Mouse (Mus musculus): ENCODE measurements around the gene Grm8.

Gene Grm8

DNA sequence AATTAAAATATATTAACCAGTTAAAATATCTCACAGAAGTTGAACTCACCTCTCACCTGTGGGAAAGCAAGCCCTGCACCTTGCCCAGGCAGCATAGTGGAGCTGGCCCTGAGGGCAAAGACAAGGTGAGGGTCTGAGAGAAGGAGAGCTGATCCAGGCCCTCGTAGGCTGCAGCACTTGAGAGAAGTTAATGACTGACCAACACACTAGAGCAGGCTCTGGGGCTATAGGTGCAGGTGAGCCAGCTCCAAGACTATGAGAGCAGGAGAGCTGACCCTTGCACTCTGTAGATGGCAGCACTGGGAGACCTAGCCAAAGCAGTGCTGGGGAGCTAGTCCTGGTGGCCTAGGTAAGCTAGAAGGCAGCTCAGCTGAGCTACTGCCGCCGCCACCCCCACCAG lies 499.1 kb downstream of the Grm8 start:
- DNase-seq (ENCODE audit: low spot score in 2 of 2): no peak

DNA sequence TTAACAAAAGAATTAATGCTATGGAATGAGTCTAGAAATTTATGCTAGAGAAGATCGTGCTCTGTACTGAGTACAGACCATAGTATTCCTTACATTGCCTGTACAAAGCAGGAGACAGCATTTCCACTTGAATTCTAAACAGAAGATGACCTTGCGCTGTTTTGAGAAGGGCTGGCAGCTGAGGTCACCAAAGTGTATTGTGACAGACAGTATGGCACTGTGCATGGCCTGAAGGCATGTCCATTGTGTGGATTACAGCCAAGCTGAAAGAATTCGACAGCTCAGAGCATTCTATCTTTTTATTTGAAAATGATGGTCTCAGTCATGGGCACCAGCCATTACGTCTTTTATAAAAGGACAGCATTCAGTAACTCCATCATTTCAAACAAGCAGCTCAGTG lies 517.5 kb downstream of the Grm8 start:
- no peak for DNase-seq (ENCODE audit: low spot score in 2 of 2)

DNA sequence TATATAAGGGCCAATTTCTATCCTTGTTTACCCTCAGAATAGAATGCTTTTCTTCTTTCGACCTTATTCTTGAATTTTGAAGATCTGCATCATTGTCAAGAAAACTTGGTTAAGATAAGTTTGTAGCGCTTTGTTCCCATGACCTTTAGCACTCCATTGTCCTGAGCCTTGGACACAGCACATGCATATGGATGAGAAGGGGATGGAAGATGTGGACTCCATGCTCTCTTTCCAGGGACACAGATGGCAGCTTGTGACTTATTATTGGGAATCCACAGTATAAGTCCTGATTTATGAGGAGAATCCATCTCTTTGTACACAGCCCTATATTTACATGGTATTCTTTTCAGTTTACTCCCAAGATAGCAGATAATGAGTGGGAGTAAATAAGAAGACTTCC lies 554.5 kb downstream of the Grm8 start:
- no peak for DNase-seq (ENCODE audit: low spot score in 2 of 2)

DNA sequence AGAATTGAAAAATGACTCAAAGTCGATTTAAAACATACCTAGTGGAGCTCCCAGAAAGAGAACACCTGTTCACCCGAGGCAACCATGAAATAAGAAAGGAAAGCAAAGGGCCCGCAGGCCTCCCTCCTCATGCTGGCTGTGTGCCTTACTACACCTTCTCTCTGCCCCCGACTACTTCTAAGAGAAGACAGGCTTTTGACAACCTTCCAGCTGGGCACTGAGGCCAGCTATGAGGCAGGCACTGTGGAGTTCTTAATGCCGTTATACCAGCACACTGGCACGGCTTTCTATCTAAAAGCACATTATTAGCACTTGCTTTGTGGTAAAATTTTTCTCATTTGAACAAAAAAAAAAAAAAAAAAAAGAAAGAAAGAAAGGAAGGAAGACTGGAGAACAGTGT lies 589.5 kb downstream of the Grm8 start:
- no peak for DNase-seq (ENCODE audit: low spot score in 2 of 2)

DNA sequence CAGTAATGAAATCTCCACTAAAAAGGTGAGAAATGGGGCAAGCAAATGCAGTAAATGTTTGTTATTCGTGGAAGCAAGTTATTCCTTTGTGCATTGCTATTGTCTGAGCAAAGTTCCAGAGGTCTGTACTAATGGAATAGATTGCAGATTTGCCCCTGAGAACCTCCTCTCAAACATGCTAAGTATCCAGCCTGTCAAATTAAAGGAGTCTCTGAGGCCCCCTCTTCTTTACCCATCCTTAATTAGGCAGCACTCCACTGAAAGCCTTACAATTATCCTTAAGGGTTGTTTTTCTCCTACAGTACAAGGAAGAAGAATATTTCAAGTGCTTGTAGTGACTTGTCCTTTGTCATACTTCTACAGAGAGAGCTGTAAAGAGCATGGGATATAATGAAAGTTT lies 617.4 kb downstream of the Grm8 start:
- no peak for DNase-seq (ENCODE audit: low spot score in 2 of 2)

DNA sequence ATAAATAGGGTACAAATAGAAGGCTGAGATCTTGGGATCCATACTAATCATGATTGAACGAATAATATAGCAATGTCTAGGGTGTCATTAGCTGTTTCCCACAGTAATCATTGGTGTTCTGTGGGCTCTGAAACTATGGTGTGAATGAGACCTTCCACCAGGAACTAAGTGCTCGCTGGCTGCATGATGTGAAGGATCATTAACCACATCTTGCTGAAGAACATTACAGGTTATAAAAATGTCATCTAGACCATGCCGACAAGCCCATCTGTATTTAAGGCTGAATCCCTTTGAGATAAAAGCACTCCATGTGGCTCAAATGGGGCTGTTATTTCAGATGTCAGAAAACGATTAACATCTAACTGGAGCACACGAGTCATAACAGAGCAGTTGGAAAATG lies 674.0 kb downstream of the Grm8 start:
- no peak for DNase-seq (ENCODE audit: low spot score in 2 of 2)

DNA sequence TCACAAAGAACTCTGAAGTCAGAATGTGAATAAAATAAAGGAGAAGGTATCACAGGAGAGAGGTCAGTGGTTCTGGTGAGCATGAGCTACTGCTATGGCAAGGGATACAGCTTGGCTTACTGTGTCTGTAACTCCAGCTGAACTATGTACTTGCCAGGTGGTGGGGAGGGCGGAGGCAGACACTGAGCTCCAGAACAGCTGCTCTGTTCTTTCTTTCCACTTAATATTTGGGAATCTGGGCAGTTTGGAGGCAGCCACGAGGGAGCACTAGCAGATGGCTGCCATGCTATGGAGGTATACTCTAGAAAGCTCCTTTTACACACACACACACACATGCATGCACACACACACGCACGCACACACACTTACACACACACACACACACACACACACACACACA lies 726.5 kb downstream of the Grm8 start:
- peak in 1 of 2 experiments; percentile 28 for DNase-seq (ENCODE audit: low spot score in 2 of 2)

DNA sequence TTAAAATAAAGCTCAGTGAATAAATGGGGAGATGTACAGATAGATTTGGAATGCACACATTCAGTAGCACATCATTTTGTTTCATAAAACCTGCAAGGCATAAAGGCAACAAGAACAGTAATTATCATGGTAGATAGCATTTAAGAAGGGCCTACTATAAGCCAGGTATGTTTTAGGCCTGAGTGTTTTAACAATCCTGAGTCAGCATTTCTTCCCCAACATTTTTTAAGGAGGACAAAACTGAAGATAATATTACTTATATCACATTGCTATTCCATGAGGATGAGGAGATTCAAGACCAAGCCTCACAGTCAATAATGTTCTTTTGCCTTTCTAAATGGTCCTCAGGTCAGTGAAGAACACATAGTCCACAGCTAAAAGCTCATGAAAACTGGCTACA lies 762.6 kb downstream of the Grm8 start:
- no peak for DNase-seq (ENCODE audit: low spot score in 2 of 2)

DNA sequence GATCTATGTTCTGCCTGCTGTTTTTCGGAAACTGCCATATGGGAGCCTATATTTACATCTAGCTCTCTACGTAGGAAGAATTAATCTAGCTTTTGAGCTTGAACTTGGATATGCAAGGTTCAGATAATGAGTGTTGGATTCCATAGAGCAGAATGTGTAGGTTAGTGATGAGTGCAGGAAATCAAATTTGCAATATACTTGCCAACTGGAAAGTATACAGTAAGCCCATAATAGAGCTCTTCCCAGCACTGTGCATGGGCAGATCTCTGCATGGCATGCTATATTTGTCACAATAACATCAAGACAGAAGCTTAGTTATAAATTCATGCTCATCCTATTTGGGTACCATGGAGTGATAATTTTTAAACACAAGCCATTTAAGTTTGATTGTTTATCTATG lies 763.9 kb downstream of the Grm8 start:
- peak; percentile 2 to 3 for DNase-seq (ENCODE audit: low spot score in 2 of 2)

DNA sequence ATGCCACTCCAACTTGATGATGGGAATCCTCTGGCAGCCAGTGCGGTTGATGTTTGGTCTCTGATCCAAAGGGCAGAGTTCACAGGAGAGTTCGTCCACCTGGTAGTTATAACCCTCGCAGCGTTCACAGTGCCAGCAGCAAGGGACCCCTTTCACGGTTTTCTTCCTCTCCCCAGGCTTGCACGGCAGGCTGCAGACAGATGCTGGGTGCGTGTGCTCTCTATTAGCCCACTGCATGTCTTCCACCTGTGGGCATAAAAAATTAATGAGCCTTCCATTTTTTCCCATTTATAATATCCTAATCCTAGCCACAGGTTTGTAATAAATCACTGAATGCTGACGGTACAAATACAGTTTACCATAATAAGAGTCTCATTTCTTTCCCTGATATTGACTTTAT lies 771.2 kb downstream of the Grm8 start:
- DNase-seq (ENCODE audit: low spot score in 2 of 2): no peak

DNA sequence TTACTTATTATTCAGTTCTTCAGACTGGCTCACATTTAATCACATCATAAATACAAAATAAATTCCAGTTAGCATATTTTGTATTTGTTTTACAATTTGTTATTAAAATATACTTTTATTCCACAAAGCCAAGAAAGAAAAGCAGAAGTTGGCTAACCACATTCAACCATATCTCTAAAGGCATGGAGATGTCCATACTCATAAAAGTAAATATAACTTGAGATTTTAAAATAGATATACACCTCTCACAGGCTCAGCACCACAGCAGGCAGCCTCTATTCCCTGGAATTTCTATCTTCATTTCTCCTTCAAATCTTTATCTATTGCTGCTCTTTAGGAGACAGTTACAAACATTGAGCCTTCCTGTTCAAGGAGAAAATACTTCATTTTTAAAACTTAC lies 774.5 kb downstream of the Grm8 start:
- DNase-seq (ENCODE audit: low spot score in 2 of 2): no peak

DNA sequence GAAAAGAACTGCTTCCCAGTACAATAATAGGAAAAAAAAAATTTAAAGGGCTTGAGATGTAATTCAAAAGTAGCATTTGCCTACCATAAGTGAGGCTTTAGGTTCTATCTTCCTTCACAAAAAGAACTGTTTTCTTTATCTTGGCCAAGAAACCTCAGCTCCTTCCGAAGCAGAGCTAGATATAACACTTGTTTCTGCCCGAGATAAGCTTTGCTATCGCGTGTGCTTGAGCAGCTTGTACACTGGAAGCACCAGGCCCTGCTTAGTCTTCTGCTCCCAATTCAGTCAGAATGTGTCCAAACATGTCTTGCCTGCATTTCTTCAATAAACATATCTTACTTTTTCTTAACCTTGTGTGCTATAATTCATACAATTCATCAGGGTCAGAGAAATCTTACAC lies 783.8 kb downstream of the Grm8 start:
- no peak for DNase-seq (ENCODE audit: low spot score in 2 of 2)

DNA sequence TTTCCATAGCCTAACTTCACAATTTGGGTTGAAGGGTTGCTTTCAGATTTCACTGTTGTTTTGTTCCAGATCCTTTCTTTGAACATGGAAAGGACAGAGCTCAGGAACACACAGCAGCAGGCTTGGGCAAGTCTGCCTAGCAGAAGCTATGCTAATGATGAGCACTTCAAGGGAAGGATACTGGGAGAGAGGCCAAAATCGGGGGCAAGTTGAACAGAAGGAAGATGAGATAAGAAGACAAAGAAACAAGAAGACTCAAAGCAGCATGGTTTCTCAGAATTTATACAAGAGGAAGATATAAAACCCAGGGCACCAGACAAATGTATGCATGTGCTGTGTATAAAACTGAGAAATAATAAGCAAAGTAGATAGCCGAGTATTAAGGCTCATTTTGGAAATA lies 786.7 kb downstream of the Grm8 start:
- DNase-seq (ENCODE audit: low spot score in 2 of 2): peak in 1 of 2 experiments; percentile 19

DNA sequence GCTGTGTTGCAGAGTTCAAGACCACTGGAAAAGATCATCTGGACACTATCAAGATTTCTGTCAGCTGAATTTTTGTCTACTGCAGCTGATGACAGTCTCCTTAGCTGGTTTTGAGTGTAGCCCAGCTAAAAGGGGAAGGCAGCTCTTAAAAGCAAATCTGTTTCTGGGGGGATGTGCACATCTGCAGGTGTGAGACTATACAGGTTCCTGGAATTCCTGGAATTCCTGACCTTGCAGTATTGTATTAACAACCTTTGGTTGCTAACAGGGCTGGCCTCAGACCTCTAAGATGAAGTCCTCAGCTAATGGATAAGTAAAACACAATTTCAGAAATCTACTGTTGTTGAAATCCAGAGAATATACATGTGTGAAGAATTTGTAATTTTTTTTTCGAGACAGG lies 788.7 kb downstream of the Grm8 start:
- no peak for DNase-seq (ENCODE audit: low spot score in 2 of 2)

DNA sequence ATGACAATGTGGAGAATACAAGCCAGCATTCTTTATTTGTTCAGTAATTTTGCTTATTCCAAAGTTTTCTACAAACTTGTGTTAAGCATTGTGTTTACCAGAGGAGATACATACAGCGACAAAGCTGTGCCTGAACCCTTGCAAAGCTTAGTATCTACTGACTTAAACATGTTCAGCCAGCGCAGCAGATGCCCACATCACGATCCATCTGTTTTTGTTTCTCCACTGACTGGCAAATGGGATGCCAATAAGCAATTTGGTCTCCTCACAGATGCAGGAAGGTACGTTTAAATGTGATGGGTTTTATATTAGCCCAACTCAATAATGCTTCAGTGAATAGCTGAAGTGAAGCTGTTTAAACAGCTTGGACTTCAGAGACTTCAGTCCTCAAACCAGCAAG lies 794.8 kb downstream of the Grm8 start:
- DNase-seq (ENCODE audit: low spot score in 2 of 2): peak in 1 of 2 experiments; percentile 26

DNA sequence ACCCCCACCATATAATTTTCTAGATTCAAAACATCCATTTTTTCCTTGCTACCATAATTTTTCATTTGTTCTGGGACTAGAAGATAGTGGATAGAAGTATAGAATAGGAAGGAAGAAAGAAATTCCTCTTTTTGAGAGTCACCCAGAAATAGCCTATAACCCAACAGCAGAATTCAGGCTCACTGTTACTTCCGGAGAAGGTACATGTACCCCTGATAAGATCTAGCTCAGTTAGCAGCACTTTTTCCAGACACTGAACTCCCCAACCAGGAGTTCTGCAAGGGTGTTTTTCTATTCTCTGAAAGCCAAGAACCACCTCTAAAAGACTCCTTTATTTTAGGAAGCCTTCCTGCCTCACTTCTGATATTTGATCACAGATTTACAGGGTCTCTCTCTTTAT lies 816.4 kb downstream of the Grm8 start:
- no peak for DNase-seq (ENCODE audit: low spot score in 2 of 2)

DNA sequence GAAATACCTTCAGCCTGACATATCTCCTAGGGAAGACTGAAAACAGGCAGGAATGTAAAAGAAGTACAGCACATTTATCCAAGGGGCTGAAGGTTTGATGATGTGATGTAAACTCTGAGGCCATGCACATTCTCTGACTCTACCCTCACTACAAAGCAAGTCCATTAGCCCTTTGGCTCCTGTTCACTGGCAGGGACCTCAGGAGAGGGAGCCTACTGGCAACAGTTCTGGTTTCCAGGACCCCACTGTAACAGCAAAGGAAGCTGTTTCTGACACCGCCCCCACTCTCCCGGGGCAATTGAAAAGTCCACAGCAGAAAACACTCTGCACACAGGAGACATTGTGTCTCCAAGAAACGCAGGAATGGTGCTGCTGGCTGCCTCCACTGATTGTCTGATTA lies 817.6 kb downstream of the Grm8 start:
- DNase-seq (ENCODE audit: low spot score in 2 of 2): no peak

DNA sequence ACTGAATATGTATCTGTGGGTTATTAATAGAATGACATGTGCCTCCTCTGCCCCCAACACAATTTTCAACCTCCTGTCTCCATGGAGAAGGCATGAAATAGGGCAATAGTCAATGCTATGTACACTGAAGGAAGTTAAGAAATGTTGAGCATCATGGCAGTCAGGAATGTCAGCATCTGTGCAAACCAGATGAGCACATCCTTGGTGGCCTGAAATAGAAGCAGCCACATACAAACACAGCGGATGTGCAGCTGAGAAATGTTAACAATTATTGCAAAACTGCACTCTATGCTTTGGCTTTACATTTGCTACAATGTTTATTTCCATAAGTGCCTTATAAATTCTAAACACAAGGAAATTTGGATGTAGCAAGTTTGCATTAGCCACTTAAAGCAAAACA lies 819.0 kb downstream of the Grm8 start:
- DNase-seq (ENCODE audit: low spot score in 2 of 2): no peak

DNA sequence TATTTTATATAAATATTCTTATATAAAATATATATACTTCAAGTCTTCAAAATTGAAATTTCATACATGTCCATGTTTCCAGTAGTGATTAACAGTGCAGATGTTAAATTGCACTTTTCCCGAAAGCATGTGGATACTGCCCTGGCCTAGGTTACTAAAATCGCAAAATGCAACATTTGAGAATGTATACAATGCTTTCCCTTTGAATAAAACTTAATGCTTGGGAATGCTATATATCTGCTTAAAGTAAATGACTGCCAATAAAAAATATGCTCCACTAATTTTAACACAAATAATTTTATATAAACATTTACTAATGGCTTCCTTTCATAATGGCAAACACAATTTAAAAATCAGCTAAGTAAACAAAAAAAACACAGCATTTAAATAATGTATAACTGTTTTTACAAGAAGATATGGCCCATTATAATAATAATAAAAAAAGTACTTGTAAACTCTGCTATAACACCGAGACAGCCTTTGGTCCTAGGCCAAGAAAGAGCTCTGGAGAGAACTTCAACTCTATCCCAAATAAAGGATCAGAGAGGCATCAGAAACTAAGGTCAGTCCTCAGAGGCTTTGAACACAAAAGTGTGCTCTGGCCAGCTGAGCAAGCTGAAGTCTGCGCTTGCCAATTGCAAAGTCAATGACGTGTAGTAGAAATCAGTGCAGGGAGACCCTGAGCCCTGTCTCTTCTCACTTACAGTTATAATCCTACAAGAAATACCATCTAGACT lies 820.5 kb downstream of the Grm8 start:
- no peak for DNase-seq (ENCODE audit: low spot score in 2 of 2)

DNA sequence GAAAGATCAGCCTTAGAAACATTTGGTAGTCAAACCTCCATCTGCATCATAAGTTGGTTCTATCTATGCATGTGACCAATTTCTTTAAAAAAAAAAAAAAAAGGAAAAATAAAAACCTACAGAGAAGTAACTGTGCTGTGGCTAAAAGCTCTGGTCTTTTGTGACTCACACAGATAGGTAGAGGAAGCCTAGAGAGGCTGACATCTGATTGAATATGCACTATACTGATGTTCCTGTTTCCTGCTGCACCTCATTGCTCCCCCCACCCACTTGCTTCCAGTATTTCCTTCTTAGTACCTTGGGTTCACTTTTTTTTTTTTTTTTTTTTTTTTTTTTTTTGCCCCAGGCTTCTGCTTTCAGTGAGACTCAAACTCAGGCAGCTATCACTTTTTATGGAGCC lies 824.6 kb downstream of the Grm8 start:
- no peak for DNase-seq (ENCODE audit: low spot score in 2 of 2)

DNA sequence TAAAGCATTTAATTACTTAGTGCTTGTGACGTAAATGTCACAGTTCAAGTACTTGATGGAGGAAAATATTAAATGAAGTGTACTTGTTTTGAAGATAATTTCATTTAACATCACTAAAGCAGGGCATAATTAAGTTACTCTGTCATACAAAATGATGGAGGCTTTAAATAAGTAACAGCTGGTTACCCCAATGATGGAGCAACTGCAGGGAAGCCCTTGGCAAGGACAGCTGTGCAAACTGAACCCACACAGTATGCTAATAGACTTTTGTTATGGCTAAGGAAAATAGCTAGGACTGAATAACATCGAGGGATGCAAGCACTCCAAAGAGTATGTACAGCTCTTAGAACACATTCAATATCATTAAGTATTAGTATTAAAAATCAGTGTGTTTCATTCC lies 829.6 kb downstream of the Grm8 start:
- DNase-seq (ENCODE audit: low spot score in 2 of 2): no peak

DNA sequence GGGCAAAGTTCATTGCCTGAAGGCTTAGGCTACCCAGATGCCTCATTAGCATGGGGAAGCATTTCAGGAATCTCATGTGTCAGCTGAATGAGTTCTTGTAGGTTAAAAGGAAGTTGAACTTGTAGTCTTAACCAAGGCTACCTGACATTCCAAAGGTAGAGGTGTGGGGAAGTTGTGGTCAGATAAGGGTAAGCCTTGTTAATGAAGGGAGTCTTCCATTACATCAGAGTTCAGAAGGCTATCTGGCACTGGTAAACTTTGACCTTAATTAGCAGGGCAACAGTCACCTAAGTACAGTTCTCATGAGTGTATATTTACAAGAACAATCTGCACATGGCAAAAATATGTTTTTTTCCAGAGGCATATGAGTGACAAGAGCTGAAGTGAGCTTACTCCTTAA lies 870.0 kb downstream of the Grm8 start:
- DNase-seq (ENCODE audit: low spot score in 2 of 2): no peak

DNA sequence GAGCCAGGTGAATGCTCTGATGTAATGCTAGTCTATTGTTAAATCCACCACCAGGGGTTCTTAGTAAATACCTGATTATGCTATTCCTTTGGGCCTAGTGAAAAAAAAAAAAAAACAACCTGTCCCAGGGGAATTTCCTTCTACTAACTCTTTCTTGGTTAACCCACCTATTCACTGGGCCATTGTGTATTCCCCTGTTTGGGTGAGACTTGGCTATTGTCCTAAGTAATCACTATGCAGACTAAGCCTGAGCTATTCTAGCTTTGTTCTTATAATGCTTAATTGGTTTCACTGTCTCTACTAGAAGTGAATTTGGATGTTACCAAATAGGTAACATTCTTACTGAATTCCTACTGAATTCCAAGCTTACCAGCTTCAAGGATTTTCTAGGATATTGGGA lies 872.4 kb downstream of the Grm8 start:
- no peak for DNase-seq (ENCODE audit: low spot score in 2 of 2)

DNA sequence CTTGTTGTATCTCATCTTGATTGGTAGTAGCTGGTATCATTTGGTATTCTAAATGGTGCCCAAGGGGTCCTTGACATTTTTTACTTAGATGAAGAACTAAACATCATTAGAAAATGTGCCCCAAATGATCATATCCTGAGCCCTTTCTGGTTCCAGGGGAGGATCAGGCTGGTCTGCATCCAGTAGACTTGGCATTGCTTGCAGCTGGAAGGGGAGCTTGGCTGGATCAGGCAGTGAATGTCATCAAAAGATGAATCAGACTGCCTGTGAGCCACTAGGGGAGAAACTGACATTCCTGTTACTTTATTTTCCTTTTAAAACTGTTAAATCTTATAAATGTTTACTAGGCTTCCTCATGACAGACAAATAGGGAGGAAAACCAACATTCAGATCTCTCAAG lies 894.6 kb downstream of the Grm8 start:
- no peak for DNase-seq (ENCODE audit: low spot score in 2 of 2)
